Mouse (Mus musculus) subcutaneous adipose tissue, adult 2 months (tissue): Measurements from ENCODE around the gene Rbfox3. TPM values are rescaled to one million over a fixed set of nuclear protein-coding genes. Genes with fewer than 3 reads are reported as not detected.

Experiments used
- polyA plus RNA-seq: library from polyadenylated mRNA; depleted of rRNA; stranded (reverse); fragments of >200 nt; gene quantifications from 2 replicates; pipeline ENCODE4 v1.2.3, GENCODE M21; 2012; ENCODE audit warnings: low replicate concordance; rRNA removed

The Rbfox3 gene
- polyA plus RNA-seq, result 3.1 TPM in 1 of 2 replicates, not detected in the other

GRCm38 (mm10) chr11:118911307-118912070 lies at the start of gene Rbfox3:
Gene Rbfox3 (minus strand): TSS chr11:118911597.

GRCm38 (mm10) chr11:118476396-118477373 lies 434.7 kb downstream of the Rbfox3 start, which contains the start of gene Engase:
Gene Engase (plus strand): TSS chr11:118476829.

Other genes with a start within 250 kb of the Rbfox3 start
- gene Enpp7, start 76.6 kb upstream of the Rbfox3 start, polyA plus RNA-seq, result not detected in 2 replicates
- 3.0 and 8.5 TPM in 2 replicates for gene Cbx2, start 111.4 kb upstream of the Rbfox3 start, polyA plus RNA-seq
- gene Cbx8, start 129.4 kb upstream of the Rbfox3 start, polyA plus RNA-seq, result 5.0 and 7.1 TPM in 2 replicates
- gene Cbx4, start 174.6 kb upstream of the Rbfox3 start, polyA plus RNA-seq, result 12.5 and 16.2 TPM in 2 replicates